Mouse (Mus musculus) urinary bladder, postnatal 4 days (tissue): ENCODE measurements around the gene 6720489N17Rik.
A peak's percentile ranks its signal among the peaks of the same experiment; 100 is the strongest.
"Not testable (repeated sequence)": the region's sequence is repeated elsewhere in the genome, so short reads cannot be mapped to it uniquely, and the experiment has no call there.

Experiments
- DNase-seq, 2 experiments: peaks; one replicate each; pipeline ENCODE4 v3.0.0; 2021 to 2022; ENCODE audit warnings: low spot score in 2 of 2

The 6720489N17Rik gene

GRCm38 (mm10) chr13:62623577-62624276, at the start of gene 6720489N17Rik:
TSS of gene 6720489N17Rik (minus strand) at chr13:62624182.
- peak; percentile 71 to 73 for DNase-seq

- DNase-seq, result no peak
Measured at GRCm38 (mm10) chr13:62653369-62653743, 29.4 kb upstream of the 6720489N17Rik start.

- peak; percentile 50 to 61 for DNase-seq
Measured at GRCm38 (mm10) chr13:62652681-62653368, 28.8 kb upstream of the 6720489N17Rik start.

- DNase-seq, result not testable (repeated sequence)
Measured at GRCm38 (mm10) chr13:62627071-62627470, 3.1 kb upstream of the 6720489N17Rik start.

GRCm38 (mm10) chr13:62624277-62624665, 289 bp upstream of the 6720489N17Rik start:
- not testable (repeated sequence) for DNase-seq

- not testable (repeated sequence) for DNase-seq
Measured at GRCm38 (mm10) chr13:62617449-62617848, 6.5 kb downstream of the 6720489N17Rik start.

- DNase-seq, result not testable (repeated sequence)
Measured at GRCm38 (mm10) chr13:62571099-62571498, 52.9 kb downstream of the 6720489N17Rik start, which contains the start of gene Zfp934. TSS of gene Zfp934 (minus strand) at chr13:62571199.

- DNase-seq, result not testable (repeated sequence)
Measured at GRCm38 (mm10) chr13:62561696-62562095, 62.3 kb downstream of the 6720489N17Rik start.

GRCm38 (mm10) chr13:62558189-62559110, 65.5 kb downstream of the 6720489N17Rik start, which contains the start of gene Zfp935:
TSS of gene Zfp935 (minus strand) at chr13:62558511.
- peak; percentile 64 to 69 for DNase-seq
